Mouse (Mus musculus): ENCODE results near the gene Fgfr2. TPM values are rescaled to one million over a fixed set of nuclear protein-coding genes. Genes with fewer than 3 reads are reported as not detected.

Gene Fgfr2
- total RNA-seq, 2 experiments from 2014 or later: 0.26 to 0.51 TPM

DNA sequence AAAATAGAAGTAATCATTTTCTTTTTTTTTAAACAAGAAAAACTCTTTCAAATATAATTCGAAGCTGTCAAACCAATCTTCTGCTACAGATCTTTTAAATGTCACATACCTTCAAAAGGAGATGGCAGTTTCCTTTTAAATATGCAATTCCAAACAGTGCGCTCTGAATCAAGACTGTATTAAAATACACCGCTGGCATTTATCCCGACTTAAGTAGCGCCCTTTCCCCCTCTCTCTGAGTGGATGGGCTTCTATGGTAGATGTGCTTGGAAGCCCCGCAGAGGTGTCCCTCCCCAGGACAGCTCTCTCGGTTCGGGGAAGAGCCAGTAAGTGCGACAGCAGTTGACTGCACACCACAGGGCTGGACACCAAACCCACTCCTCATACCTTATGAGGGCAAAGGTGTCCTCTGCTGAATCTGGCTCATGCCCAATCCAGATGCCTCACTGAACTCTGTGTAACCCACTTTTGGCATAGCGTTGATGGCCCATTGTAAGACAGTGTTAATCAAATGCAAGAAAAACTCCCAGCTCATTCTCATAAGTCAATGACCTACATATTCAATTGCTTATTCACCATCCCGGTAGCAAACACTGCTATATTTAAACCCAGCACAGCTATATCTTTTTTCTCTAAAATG, 33.4 kb downstream of the Fgfr2 start:
- no peak for ATAC-seq (ENCODE audit: poor library complexity, severe bottlenecking)

DNA sequence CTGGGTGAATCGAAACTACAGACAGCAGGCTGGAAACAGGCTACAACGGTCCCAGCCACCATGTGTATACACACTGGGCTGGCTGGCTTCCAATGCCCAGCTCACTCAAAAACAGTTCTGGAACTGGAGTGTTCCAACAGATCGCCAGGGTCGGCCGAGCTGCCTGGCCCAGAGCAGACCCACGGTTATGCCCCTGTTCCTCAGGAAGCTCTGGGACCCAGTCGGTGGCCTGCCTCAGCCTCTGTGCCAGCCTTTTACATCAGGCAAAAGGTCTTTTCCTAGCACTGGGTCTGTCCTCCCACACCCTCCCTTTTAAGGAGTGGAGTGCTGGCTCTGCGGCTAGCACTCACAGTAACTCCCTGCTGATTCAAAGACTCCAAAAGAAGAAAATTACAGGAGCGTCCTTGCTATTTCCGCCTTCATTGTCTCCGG, 34.3 kb downstream of the Fgfr2 start:
- no peak for ATAC-seq (ENCODE audit: poor library complexity, severe bottlenecking)

- ATAC-seq (ENCODE audit: poor library complexity, severe bottlenecking): no peak
These were observed 34.7 kb downstream of the Fgfr2 start for GRCm38 (mm10) chr7:133088411-133088810.

DNA sequence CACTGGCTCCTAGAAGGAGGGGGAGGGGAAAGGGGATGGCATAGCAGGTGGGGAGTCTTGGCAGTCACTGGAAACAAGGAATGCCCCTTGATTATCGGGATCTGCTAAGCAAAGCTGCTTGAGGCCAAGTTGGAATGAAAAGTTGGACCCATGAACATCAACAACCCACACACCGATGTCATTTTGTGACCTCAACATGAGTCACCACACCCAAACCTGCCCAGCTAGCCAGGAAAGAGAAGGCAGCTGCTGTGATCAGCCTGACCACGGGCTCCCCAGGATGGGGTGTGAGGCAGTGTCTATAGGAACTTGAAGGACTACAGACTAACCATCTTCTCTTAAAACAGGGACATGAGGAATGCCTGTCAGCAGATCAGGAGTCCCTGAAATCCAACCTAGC, 37.7 kb downstream of the Fgfr2 start:
- ATAC-seq (ENCODE audit: poor library complexity, severe bottlenecking): no peak

DNA sequence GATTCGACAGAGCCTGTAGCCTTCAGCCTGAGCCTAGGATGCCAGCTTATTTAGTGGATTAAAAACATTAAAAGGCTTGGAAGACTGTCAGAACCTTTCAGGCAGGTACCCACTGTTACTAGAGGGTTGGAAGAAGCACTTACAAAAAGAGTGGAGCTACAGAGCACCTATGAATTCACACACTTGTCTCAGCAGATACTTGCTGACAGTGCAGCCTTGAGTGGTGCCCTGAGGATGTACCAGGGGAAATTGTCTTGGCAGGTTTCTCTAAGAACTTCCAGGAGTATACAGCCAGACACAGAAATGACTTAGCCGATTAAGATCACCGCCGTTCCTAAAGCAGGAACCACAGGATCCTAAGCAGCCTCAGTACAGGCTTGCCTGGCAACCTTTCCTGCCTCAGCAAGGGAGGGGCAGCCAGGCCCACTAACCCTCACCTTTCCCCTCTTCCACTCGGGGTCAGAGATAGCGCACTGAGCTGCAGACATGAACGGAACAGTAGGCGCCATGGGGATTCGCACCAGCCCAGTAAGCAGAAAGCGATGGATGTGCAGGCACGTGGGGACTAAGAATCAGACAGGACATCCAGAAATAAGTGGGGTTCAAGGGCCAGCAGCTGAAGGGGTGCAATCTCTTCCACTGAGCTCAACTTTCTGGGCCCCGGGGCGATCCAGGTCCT, 39.1 kb downstream of the Fgfr2 start:
- no peak for ATAC-seq (ENCODE audit: poor library complexity, severe bottlenecking)

DNA sequence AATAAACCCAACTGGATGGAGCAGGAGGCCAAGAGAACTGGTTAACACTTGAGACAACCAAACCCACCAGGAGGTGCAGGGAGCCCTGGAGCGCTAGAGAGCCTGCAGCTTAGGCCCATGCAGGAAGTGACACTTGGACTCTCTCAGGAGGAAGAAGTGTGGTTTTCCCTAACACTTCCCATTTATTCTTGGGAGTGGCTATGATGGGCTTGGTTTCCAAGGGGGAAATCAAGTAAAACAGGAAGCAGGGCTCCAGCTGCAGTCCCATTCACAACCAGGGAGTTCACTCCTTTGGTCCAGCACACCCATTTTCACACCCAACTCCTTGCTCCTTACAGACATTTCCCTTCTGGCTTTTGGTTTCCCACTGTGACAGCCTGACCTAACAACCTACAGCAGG, 44.2 kb downstream of the Fgfr2 start:
- peak; percentile 33; the same call in 1 of the 2 replicates for ATAC-seq (ENCODE audit: poor library complexity, severe bottlenecking)

DNA sequence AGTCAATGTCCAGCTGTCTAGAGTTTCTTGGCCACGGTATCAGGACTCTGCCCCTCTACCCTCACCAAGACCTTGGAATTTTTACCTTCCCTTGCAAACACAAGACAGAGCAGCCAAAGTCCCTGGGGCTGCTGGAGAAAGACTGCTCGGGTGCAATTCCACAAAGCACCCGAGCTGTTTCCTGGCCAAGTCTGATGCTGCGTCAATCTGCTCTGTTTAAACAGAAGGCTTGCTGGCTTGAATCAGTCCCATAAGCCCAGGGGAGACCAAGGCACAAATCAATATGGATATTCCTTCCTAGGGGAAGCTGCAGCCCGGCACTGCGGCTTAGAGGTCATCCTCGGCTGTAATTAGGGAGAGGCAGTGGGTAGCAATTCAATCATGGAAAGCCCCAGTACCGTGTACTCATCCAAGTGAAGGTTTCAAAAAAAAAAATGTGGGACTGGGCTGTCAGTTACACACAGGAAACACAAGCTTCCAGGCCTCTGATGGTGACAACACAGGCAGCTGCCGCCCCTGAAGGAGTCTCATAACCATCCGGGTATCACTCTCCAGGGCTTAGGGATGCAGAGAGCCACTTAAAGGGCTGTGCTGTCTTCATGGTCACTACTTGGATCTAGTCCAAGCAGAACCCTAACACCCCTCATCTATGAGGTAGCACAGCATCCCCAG, 48.6 kb downstream of the Fgfr2 start:
- ATAC-seq (ENCODE audit: poor library complexity, severe bottlenecking): no peak

DNA sequence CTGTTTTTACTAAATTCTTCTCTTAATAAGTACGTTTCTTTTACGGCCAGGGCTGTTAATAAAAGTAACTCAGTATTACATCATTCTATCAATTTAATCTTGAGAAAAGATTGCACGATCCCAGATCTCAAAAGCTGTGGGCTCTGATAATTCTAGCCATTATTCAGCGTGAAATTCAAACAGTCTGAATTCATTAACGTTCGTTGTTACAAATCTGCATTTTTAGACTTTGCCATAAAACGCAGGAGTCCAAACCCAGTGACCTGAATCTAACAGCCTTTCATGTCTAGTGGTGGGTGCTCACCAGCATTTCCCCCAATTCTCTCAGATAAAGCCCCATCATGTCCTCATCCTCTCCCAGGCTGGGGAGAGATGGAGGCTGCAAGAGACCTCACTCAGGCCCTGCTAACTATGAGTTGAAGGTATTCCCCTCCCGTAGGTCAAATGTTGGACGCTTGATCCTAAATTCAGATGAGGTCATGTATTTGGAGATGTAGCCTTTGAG, 50.0 kb downstream of the Fgfr2 start:
- ATAC-seq (ENCODE audit: poor library complexity, severe bottlenecking): no peak

DNA sequence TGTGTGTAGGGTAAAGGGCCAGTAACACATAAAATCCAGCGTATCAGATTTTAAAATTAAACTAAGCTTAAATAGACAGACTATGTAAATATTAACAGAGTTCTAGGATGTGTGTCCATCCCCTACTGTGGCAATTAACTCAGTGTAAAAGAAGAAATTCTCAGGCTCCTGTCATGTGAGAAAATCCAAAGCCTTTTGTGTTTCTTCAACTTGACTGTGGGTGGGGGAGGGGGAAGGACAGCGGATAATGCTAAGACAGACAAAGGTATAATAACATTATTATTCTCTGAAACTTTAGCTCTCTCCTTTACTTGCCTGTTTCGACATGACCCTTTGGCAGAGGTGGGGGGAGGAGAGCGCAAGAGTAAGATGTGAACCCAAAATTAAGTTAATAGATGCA, 50.6 kb downstream of the Fgfr2 start:
- no peak for ATAC-seq (ENCODE audit: poor library complexity, severe bottlenecking)

DNA sequence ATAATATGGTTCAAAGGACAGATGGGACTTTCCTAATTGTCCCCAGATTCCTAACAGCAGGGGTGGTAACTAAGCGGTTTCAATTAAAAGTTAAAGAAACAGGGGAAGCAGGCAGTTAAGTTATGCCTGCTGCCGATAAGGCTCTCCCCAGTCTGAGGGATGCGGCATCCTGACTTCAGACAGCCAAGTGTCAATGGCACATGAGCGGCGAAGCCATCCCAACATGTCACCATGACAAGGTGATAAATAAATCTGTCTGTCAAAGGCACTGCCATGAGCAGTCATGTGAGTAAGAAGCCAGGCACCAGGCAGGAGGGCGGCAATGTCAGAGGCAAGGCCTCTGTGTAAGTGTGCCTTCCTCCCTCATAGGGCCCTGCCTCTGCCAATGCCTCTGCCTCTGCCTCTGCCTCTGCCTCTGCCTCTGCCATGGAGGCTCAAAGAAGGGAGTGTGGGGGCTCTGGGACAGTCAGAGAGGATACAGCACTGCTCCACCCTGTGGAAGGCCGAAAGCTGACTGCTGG, 55.8 kb downstream of the Fgfr2 start:
- ATAC-seq (ENCODE audit: poor library complexity, severe bottlenecking): no peak

DNA sequence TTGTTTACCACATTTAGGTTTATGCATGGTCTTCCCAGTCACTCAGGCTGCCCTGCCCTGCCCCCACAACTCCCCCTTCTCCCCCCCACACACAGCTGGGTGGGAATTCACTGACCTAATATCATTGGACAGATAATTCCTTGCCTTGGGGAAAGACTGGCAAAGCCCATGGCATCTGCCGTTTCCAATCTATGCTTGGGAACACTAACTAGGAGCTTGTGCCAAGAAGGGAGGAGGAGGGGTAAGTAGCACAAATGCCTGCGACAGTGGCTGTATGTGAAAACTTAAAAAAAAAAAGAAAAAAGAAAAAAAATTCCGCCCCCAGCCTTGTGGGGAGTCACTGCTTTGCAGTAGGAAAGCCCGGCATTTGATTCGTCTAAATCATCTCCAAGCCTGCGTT, 56.4 kb downstream of the Fgfr2 start:
- ATAC-seq (ENCODE audit: poor library complexity, severe bottlenecking): no peak

- no peak for ATAC-seq (ENCODE audit: poor library complexity, severe bottlenecking)
These were observed 61.1 kb downstream of the Fgfr2 start for GRCm38 (mm10) chr7:133062055-133062454.

DNA sequence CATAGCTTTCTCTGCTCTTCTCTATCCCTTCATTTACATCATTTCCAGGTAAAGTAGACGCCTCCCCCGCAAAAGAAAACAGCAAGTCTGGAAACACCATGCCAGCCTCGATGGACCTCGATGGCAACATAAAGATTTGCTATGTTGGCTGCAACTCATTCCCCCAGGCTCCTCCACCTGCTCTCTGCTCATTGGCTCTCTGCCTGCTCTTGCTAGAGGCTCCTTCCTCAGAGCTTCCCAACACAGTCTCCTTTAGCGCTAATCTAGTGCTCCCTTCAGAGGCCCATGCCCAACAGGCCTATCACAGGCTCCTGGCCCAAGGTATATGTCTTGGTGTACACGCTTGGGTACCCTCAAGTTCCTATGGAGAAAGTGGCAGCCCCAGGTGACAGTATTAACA, 63.0 kb downstream of the Fgfr2 start:
- ATAC-seq (ENCODE audit: poor library complexity, severe bottlenecking): no peak

DNA sequence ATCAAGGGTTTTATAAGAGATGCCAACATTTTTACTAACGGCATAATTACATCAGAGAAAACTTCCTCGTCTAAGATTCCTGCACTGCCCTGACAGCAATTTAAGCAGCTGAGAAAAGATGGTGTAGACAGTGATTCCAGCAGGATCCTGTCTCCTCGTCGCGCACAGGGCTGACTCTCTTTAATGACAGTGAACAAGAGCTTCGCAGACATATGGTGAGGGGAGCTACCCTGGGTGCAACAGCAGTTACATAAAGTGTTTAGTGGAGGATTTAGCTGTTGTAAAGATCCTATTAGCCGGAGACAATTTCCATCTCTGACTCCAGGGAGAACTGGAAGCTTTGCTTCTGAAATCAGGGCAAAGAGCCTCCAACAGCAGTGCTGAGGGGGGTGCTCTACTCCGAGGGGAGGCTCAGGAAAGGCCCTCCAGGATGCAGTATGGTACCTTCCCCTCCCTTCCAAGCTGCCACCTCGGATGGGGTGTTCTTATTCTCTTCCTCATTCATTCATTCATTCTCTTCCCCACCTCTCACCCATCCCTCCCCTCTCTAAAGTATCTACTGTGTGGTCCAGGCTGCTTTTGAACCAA, 63.5 kb downstream of the Fgfr2 start:
- ATAC-seq (ENCODE audit: poor library complexity, severe bottlenecking): no peak

DNA sequence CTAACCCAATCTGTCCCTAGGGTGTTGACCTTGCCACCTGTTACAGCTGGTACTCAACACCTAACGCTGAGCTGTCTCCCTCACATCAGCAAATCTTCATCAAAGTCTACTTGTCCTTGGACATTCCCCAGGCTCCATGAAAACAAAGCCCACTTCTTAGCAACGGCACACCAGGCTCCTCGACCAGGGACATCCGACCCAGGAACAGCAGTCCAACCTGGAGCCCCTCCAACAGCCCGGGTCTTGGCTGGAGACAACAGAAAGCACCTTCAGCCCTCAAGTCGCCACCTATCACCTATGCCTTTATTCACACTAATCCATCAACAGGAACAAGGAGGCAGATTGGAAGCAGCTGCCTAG, 64.0 kb downstream of the Fgfr2 start:
- ATAC-seq (ENCODE audit: poor library complexity, severe bottlenecking): no peak

GRCm38 (mm10) chr7:133058496-133059149, 64.5 kb downstream of the Fgfr2 start:
- no peak for ATAC-seq (ENCODE audit: poor library complexity, severe bottlenecking)

GRCm38 (mm10) chr7:133056924-133057323, 66.2 kb downstream of the Fgfr2 start:
- no peak for ATAC-seq (ENCODE audit: poor library complexity, severe bottlenecking)

GRCm38 (mm10) chr7:133054486-133054885, 68.7 kb downstream of the Fgfr2 start:
- no peak for ATAC-seq (ENCODE audit: poor library complexity, severe bottlenecking)

DNA sequence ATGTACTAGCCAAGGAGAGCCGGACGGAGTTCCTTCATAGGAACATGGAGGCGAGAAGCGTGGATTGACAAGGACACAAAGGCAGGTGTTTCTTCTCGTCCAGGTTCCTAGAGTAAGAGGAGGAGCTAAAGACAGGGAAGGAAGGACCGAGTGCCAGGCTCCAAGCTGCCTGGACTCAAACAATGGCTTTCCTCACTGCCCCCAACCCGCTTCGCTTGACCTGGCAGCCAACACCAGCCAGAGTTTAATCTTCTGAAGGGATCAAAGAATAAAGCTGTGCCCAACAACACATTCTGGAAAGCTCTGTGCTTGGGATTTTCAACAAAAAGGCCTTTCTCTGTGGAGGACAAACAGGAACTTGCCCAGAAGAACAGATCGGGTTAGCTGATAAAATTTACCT, 69.4 kb downstream of the Fgfr2 start:
- ATAC-seq (ENCODE audit: poor library complexity, severe bottlenecking): no peak

DNA sequence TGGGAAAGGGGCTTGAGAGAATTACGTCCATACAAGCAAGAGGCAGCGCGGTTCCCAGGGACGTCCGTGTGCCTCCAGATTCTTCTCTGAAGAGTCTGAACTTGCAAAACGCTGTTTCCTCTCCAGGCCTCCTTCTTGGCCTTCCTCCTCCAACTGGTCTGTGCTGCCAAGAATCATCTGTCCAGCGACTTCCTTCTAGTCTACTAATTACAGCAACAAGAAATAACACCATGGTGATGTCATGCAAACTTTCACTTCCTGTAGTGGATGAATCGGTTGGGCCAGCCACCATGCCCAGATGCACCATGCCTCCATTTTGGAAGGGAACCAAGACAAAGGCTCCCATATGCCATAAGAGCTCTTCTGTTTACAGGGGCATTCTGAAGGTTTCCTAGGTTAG, 70.3 kb downstream of the Fgfr2 start:
- ATAC-seq (ENCODE audit: poor library complexity, severe bottlenecking): peak; percentile 93

GRCm38 (mm10) chr7:133050681-133051080, 72.5 kb downstream of the Fgfr2 start:
- ATAC-seq (ENCODE audit: poor library complexity, severe bottlenecking): no peak
